Mouse (Mus musculus) ES-Bruce4 (cell line): ENCODE data around the gene Tagln2. TPM values are rescaled to one million over a fixed set of nuclear protein-coding genes. Genes with fewer than 3 reads are reported as not detected.

Experiments used
- H3K27ac ChIP-seq: 2 replicates; pipeline ENCODE4 v1.5.1; 2012; ENCODE audit warnings: low read length, inconsistent platforms; ENCODE audit not compliant: insufficient read depth
- H3K27me3 ChIP-seq: 2 replicates; pipeline ENCODE4 v1.6.1; 2012; ENCODE audit warnings: mild to moderate bottlenecking, low read length, inconsistent platforms; ENCODE audit not compliant: control insufficient read depth, poor library complexity, insufficient read depth, severe bottlenecking
- H3K36me3 ChIP-seq: 2 replicates; pipeline ENCODE4 v1.6.1; 2012; ENCODE audit warnings: inconsistent platforms, mild to moderate bottlenecking, low read length, moderate library complexity; ENCODE audit not compliant: control insufficient read depth, poor library complexity, insufficient read depth, severe bottlenecking
- H3K4me1 ChIP-seq: one replicate; pipeline ENCODE4 v1.8.1; 2011; ENCODE audit warnings: low read length; ENCODE audit not compliant: control insufficient read depth, insufficient read depth
- H3K4me3 ChIP-seq: 2 replicates; pipeline ENCODE4 v1.5.1; 2011; ENCODE audit warnings: low read depth, mild to moderate bottlenecking, low read length
- H3K9ac ChIP-seq: 2 replicates; pipeline ENCODE4 v1.6.1; 2012; ENCODE audit warnings: low read depth, mild to moderate bottlenecking, inconsistent platforms; ENCODE audit not compliant: poor library complexity, severe bottlenecking
- H3K9me3 ChIP-seq: replicated peaks from 2 replicates; pipeline ENCODE4 v1.6.1; 2012; ENCODE audit warnings: mild to moderate bottlenecking, low read length, inconsistent platforms; ENCODE audit not compliant: control insufficient read depth, poor library complexity, insufficient read depth, severe bottlenecking
- CTCF ChIP-seq: IDR thresholded peaks from one replicate; pipeline ENCODE4 v1.8.1; 2011; ENCODE audit warnings: low read depth, low read length
- EP300 ChIP-seq: IDR thresholded peaks from 2 replicates; pipeline ENCODE4 v1.6.1; 2011; ENCODE audit warnings: low read depth, low read length; ENCODE audit not compliant: insufficient read depth
- POLR2A ChIP-seq: IDR thresholded peaks from one replicate; pipeline ENCODE4 v1.8.1; 2011; ENCODE audit warnings: low read length; ENCODE audit not compliant: insufficient read depth
- polyA plus RNA-seq: library from polyadenylated mRNA; stranded (reverse); fragments of >200 nt; gene quantifications from 2 replicates; pipeline ENCODE4 v1.2.4, GENCODE M21; 2011; ENCODE audit warnings: low read depth; ENCODE audit not compliant: missing spikeins, insufficient read depth, insufficient read length

The Tagln2 gene
- polyA plus RNA-seq, 1 experiment: 269 TPM

DNA sequence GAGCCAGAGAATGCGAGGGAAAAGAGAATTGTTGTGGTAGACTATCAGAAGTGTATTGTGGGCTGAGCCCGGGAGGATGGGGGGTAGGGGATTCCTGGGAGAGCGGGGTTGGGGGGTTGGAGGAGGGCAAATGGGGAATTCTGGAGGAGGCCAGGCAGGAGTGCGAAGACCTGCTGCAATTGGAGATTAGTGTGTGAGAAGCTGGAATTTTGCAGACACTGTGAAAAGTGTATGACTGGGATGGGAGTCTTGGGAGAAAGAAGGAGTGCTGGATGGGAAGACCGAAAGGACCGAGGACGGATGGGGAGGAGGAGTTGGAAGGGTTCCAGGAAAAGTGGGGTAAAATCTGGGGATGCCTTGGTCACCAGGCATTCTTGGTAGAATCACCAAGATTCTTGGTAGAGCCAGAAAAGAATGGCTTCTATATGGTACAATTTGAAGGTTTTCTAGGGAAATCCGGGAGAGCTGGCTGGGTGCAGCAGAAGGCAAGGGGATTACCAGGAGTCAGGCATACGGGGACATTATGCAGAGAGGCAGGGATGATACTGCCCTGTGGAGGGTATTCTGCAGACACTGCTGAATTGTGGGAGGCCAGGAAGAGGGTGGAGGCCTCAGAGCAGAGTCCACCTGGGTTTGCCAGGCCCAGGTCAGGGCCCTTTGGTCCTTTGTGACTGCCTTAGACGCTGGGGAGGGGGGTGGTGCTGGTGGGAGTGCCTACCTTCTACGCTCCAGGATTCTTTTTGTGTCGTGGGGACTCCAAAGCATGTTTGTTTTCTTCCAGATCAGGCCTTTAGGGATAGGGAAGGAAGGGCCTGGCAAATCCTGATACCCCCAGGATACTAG lies 17.1 kb upstream of the Tagln2 start:
- no peak for TF ChIP-seq CTCF
- no peaks in the 10 kb centered on the region for H3K27me3 ChIP-seq
- peak overlapping the region; percentile 49 for H3K4me3 ChIP-seq
- peak overlapping the region; percentile 52 for H3K9ac ChIP-seq
- H3K4me1 ChIP-seq: peaks cover 2% of the 10 kb centered on the region
- no peaks in the 10 kb centered on the region; the same call in 1 of the 2 replicates for H3K36me3 ChIP-seq
- H3K9me3 ChIP-seq: no peaks in the 10 kb centered on the region
- no peak overlapping the region for H3K27ac ChIP-seq

DNA sequence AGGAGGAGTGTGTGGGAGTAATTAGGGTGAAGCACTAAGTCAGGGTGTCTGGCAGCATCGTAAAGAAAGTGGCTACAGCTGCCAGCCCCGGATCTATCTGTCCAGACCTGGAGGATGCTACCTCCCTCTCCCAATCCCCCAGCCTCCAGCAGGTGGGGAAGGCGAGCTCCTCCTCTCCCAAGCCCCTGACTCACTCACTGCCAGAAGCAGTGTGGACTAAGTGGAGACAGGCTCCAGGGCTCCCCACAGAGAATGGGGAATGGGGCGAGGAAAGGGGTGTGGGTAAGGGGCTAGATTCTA lies 16.5 kb upstream of the Tagln2 start:
- H3K4me1 ChIP-seq: peaks cover 2% of the 10 kb centered on the region
- H3K27ac ChIP-seq: no peak overlapping the region
- H3K4me3 ChIP-seq: peak overlapping the region; percentile 49

DNA sequence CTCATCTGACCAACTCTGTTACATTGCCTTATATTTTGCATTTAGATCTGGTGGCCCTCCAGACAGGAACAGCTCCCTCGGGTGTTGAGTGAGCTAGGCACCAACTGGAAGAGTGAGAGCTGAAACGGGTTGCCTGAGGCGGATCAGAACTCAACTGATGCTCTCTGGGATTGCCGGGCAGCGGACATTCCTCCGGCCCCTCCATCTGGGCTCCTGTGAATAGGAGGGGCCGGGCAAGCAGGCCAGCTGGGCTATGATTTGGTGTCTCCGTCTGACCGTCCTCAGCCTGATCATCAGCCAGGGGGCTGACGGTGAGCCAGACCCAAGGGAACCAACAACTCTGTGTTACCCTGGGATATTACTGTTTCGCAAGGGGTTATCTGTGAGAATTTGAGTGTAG lies 15.6 kb upstream of the Tagln2 start:
- H3K9ac ChIP-seq: no peak overlapping the region
- no peaks in the 10 kb centered on the region for H3K27me3 ChIP-seq
- no peaks in the 10 kb centered on the region for H3K9me3 ChIP-seq
- no peaks in the 10 kb centered on the region; the same call in 1 of the 2 replicates for H3K36me3 ChIP-seq
- TF ChIP-seq CTCF (no peak), POLR2A (no peak), EP300 (no peak)
- H3K27ac ChIP-seq: no peak overlapping the region
- peaks cover 2% of the 10 kb centered on the region for H3K4me1 ChIP-seq
- H3K4me3 ChIP-seq: no peak overlapping the region

More for the DNA sequence above, 16.5 kb upstream of the Tagln2 start:
- H3K9ac ChIP-seq: peak overlapping the region; percentile 52; the same call in 1 of the 2 replicates
- TF ChIP-seq POLR2A (no peak), CTCF (peak; percentile 17)
- no peaks in the 10 kb centered on the region for H3K27me3 ChIP-seq
- no peaks in the 10 kb centered on the region for H3K9me3 ChIP-seq
- H3K36me3 ChIP-seq: no peaks in the 10 kb centered on the region; the same call in 1 of the 2 replicates

DNA sequence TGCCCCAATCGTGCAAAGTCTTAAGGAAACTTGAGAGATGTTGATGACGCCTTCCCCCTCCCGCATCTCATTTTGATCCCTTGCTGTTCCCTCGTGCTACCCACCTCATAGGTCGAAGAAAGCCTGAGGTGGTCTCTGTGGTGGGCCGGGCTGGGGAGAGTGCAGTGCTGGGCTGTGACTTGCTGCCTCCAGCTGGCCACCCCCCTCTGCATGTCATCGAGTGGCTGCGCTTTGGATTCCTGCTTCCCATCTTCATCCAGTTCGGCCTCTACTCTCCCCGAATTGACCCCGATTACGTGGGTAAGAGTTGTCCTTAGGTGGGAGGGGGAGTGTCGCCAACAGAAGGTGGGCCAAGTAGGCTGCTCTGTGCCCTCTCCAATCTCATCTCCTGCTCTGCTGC lies 15.2 kb upstream of the Tagln2 start:
- no peak overlapping the region for H3K27ac ChIP-seq
- no peaks in the 10 kb centered on the region for H3K9me3 ChIP-seq
- H3K9ac ChIP-seq: no peak overlapping the region
- H3K4me1 ChIP-seq: peaks cover 2% of the 10 kb centered on the region
- no peak for TF ChIP-seq POLR2A
- TF ChIP-seq EP300: no peak
- TF ChIP-seq CTCF: no peak
- H3K27me3 ChIP-seq: no peaks in the 10 kb centered on the region
- no peaks in the 10 kb centered on the region; the same call in 1 of the 2 replicates for H3K36me3 ChIP-seq
- H3K4me3 ChIP-seq: no peak overlapping the region

DNA sequence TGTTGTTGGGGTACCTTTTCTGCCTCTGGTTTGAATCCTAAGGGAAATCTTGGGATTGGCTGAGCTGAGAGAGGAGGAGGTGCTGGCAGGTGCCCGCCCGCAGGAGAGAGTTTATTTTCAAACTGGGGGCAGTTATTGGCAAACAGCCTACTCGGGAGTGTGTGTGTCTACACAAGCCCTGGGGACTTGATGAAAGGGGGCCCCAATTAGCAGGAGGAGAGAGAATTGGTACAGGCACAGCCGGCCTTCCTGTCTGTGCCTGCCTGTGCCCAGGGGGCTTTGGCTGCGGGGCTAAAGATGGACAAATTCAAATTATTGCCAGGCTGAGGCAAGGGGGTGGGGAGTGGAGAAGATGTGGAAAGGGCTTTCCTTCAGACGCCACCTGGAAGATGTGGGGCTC lies 14.0 kb upstream of the Tagln2 start:
- Histone ChIP-seq H3K4me1 (peaks cover 2% of the 10 kb centered on the region), H3K9me3 (no peaks in the 10 kb centered on the region), H3K27ac (no peak overlapping the region), H3K36me3 (no peaks in the 10 kb centered on the region; the same call in 1 of the 2 replicates), H3K9ac (no peak overlapping the region), H3K4me3 (no peak overlapping the region), H3K27me3 (no peaks in the 10 kb centered on the region)
- TF ChIP-seq CTCF: no peak
- TF ChIP-seq POLR2A: no peak
- TF ChIP-seq EP300: no peak

DNA sequence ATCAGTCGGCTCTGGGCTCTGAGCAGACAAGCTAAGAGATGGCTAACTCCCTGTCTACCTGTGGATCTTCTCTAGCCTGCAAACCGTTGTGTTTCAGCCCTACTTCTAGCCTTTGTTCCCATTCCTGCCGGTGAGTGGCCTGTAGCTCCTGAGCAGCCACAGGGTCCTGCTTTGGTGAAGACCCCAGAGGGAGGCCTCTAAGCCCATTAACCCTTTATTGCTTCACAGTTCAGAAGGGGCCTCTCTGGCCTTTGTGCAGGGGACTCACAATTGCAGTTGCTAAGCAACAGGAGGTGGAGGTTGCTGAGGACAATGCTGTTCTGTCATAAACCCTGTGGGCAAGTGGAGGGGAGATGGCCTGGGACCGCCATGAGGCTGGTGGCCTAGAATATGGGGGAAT lies 13.6 kb upstream of the Tagln2 start:
- H3K36me3 ChIP-seq: no peaks in the 10 kb centered on the region; the same call in 1 of the 2 replicates
- no peak overlapping the region for H3K9ac ChIP-seq
- no peak overlapping the region for H3K27ac ChIP-seq
- no peak overlapping the region for H3K4me3 ChIP-seq
- no peaks in the 10 kb centered on the region for H3K9me3 ChIP-seq
- H3K27me3 ChIP-seq: no peaks in the 10 kb centered on the region
- no peak for TF ChIP-seq CTCF
- no peak for TF ChIP-seq POLR2A
- TF ChIP-seq EP300: no peak
- peaks cover 2% of the 10 kb centered on the region for H3K4me1 ChIP-seq
